Comparison of ENCODE assay signal across 9 mouse cellular contexts in the genomic region with DNA sequence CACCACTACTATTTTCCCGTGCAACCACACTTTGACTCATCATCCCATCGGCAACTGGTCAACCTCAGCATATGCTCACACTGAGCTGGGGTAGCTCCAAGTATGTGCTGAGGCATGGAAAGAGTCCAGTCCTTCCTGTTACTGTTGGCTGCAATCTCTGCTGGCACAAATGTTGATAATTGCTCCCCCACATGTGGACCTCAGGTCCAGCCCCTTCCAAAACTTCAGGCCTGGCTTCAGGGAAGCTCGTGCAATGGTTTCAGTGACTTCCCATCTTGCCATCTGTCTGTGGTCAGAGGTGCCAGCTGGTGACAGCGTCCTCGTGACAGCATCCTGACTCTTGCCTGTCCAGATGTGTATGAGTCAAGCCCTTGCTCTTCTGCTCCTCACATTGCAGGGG. TPM values are rescaled to one million over a fixed set of nuclear protein-coding genes. Genes with fewer than 3 reads are reported as not detected.
DNase-seq lines count a peak whose midpoint lies in the region.
"Had no signal": no experiment of that assay in that cellular context is flagged by ENCODE, and none has a peak within 500 bp of the region (broad histone marks: within the 10 kb centered on the region; RNA-seq: fewer than 3 reads in every experiment).

No protein-coding gene starts in this region.

- intact Hi-C loops in left cerebral cortex, postnatal 4 days (cut with DNase I) = loop anchor here (5.0 kb wide), 1 partner anchor 431 kb away; no protein-coding TSS in a partner anchor

- peak; percentile 34 for DNase-seq in adrenal gland, adult 2 months
- DNase-seq in adrenal gland, postnatal 25 days = no peak
- DNase-seq in left cerebral cortex, postnatal 4 days = peak; percentile 54
- no peak for DNase-seq in left cerebral cortex, adult 8-10 months (ENCODE audit: low spot score in 2 of 2)
- peak; percentile 49 to 67 for DNase-seq in cerebellum, postnatal 25 days
- DNase-seq in lung, postnatal 4 days = peak; percentile 8 to 56
- DNase-seq in layer of hippocampus, adult 18-20 months (ENCODE audit: low spot score in 2 of 2) = no peak
- DNase-seq in layer of hippocampus, postnatal 14 days (ENCODE audit: low spot score in 2 of 2) = no peak
- DNase-seq: thymus, adult 18-20 months had no signal

RNA-seq across cellular contexts. Expression of gene Pmp22, which starts 44.8 kb away (rescaled TPM):
- total RNA-seq in adrenal gland, adult 2 months (2021) = 100 to 1,000 TPM; 102 to 190 TPM
- 125 and 184 TPM in 2 replicates for polyA plus RNA-seq in adrenal gland, adult 2 months (2012; rRNA removed)
- 161 and 162 TPM in 2 replicates for total RNA-seq in adrenal gland, postnatal 25 days (2021)
- total RNA-seq in left cerebral cortex, postnatal 4 days (2021) = 10 to 100 TPM; 16.9 to 17.2 TPM
- total RNA-seq in left cerebral cortex, adult 8-10 months (2022) = 10 to 100 TPM; 37.8 to 50.7 (median 45.0) TPM
- total RNA-seq in layer of hippocampus, adult 18-20 months (2021) = 10 to 100 TPM; 29.1 to 30.5 TPM
- total RNA-seq in layer of hippocampus, postnatal 14 days (2021) = 10 to 100 TPM; 22.4 to 22.6 TPM

Comparison
In these comparisons a context has a peak if more than half of its experiments do, and no peak if none do; other contexts are left out.
1. DNase-seq: peak in adrenal gland, adult 2 months (single experiment), left cerebral cortex, postnatal 4 days (single experiment), cerebellum, postnatal 25 days (2 of 2) and lung, postnatal 4 days (2 of 2); none in adrenal gland, postnatal 25 days (single experiment), left cerebral cortex, adult 8-10 months (0 of 2), layer of hippocampus, adult 18-20 months (0 of 2) and layer of hippocampus, postnatal 14 days (0 of 2).